Mouse (Mus musculus) heart, adult 2 months (tissue): ENCODE data around the gene Ntf5. TPM values are rescaled to one million over a fixed set of nuclear protein-coding genes. Genes with fewer than 3 reads are reported as not detected.

Experiments used
- DNase-seq, 2 experiments: peaks; one replicate each; pipeline ENCODE4 v3.0.0; 2021
- H3K27ac ChIP-seq: fragments of 200-600 bp; 2 replicates; pipeline ENCODE4 v1.8.1; 2022
- H3K27me3 ChIP-seq: fragments of 200-500 bp; 2 replicates; pipeline ENCODE4 v1.6.1; 2012; ENCODE audit warnings: mild to moderate bottlenecking, low read length, inconsistent platforms, mixed read lengths; ENCODE audit not compliant: control insufficient read depth, insufficient read depth
- H3K36me3 ChIP-seq: fragments of 200-500 bp; 2 replicates; pipeline ENCODE4 v1.6.1; 2012; ENCODE audit warnings: low read length, inconsistent platforms; ENCODE audit not compliant: control insufficient read depth, insufficient read depth
- H3K4me1 ChIP-seq: fragments of 200-500 bp; 2 replicates; pipeline ENCODE4 v1.6.1; 2011; ENCODE audit warnings: low read length; ENCODE audit not compliant: control insufficient read depth, insufficient read depth
- H3K4me3 ChIP-seq: fragments of 200-600 bp; 2 replicates; pipeline ENCODE4 v1.8.1; 2022
- H3K79me2 ChIP-seq: fragments of 200-500 bp; replicated peaks from 2 replicates; pipeline ENCODE4 v1.6.1; 2012; ENCODE audit warnings: mild to moderate bottlenecking, inconsistent platforms, low read length, moderate library complexity, mixed read lengths; ENCODE audit not compliant: control insufficient read depth, insufficient read depth
- H3K9ac ChIP-seq: fragments of 200-500 bp; 2 replicates; pipeline ENCODE4 v1.6.1; 2012; ENCODE audit warnings: low read depth, mild to moderate bottlenecking, control low read depth, inconsistent platforms, low read length, mixed read lengths
- CTCF ChIP-seq: fragments of 200-600 bp; IDR thresholded peaks from 2 replicates; pipeline ENCODE4 v1.8.1; 2022; ENCODE audit warnings: antibody characterized with exemption, mild to moderate bottlenecking, moderate library complexity
- EP300 ChIP-seq: fragments of 200-500 bp; IDR thresholded peaks from 2 replicates; pipeline ENCODE4 v1.6.1; 2011; ENCODE audit warnings: low read depth, low read length, control low read depth; ENCODE audit not compliant: insufficient read depth
- POLR2A ChIP-seq: fragments of 200-500 bp; IDR thresholded peaks from 2 replicates; pipeline ENCODE4 v1.6.1; 2011; ENCODE audit warnings: mild to moderate bottlenecking, low read depth, low read length, control low read depth; ENCODE audit not compliant: insufficient read depth
- WGBS: fragments of 180-500 bp; shearing (Covaris S2); methylation state at CpG from one replicate; pipeline ENCODE4 v1.1.7; 2018; 5-methylcytosine and 5-hydroxymethylcytosine counted together
- intact Hi-C: fragments of 180-260 bp; cut with DNase I; formaldehyde crosslinking; loops from one replicate; pipeline ENCODE4 v1.15.1; 2025
- polyA plus RNA-seq: library from polyadenylated mRNA; depleted of rRNA; stranded (reverse); fragments of >200 nt; gene quantifications from 2 replicates; pipeline ENCODE4 v1.2.3, GENCODE M21; 2012
- total RNA-seq, 2 experiments: library from RNA; stranded (reverse); gene quantifications; 2 replicates each; pipeline ENCODE4 v1.2.3; 2021

Gene Ntf5
- total and polyA plus RNA-seq, 3 experiments, result 0.11 to 0.50 (median 0.43) TPM

GRCm38 (mm10) chr7:45396787-45397186 is 16.7 kb upstream of the Ntf5 start:
- Histone ChIP-seq H3K4me1 (peaks cover 7% of the 10 kb centered on the region), H3K79me2 (peaks cover 8% of the 10 kb centered on the region), H3K36me3 (peaks cover 14% of the 10 kb centered on the region), H3K27ac (no peak overlapping the region), H3K4me3 (no peak overlapping the region), H3K27me3 (no peaks in the 10 kb centered on the region), H3K9ac (no peak overlapping the region)
- TF ChIP-seq EP300, result no peak
- TF ChIP-seq POLR2A, result no peak
- no peak for TF ChIP-seq CTCF
- 78% methylated on average over 2 of the region's 2 CpGs for WGBS
- intact Hi-C loops, result loop anchor here (5.0 kb wide), 1 partner anchor 94 kb away; no protein-coding TSS in a partner anchor
- DNase-seq, result no peak

GRCm38 (mm10) chr7:45401521-45402085 is 11.9 kb upstream of the Ntf5 start:
- Histone ChIP-seq H3K79me2 (no peaks in the 10 kb centered on the region), H3K27me3 (no peaks in the 10 kb centered on the region), H3K36me3 (no peaks in the 10 kb centered on the region), H3K9ac (no peak overlapping the region), H3K27ac (no peak overlapping the region), H3K4me3 (no peak overlapping the region), H3K4me1 (0 out of 2 replicates have a peak, but pooled peaks cover 3% of the 10 kb centered on the region)
- DNase-seq, result no peak
- no peak for TF ChIP-seq POLR2A
- no peak for TF ChIP-seq EP300
- no peak for TF ChIP-seq CTCF
- WGBS, result 51% methylated on average over 10 of the region's 10 CpGs
- intact Hi-C loops, result no loop called here

- Histone ChIP-seq H3K79me2 (no peaks in the 10 kb centered on the region), H3K27me3 (no peaks in the 10 kb centered on the region), H3K4me1 (0 out of 2 replicates have a peak, but pooled peaks cover 3% of the 10 kb centered on the region), H3K27ac (no peak overlapping the region), H3K4me3 (no peak overlapping the region), H3K9ac (no peak overlapping the region), H3K36me3 (no peaks in the 10 kb centered on the region)
- 42% methylated on average over 6 of the region's 6 CpGs for WGBS
- DNase-seq, result peak; percentile 45 to 56
- intact Hi-C loops, result no loop called here
- peak; percentile 73 for TF ChIP-seq CTCF
- TF ChIP-seq POLR2A, result no peak
Measured at GRCm38 (mm10) chr7:45403532-45404261, 9.8 kb upstream of the Ntf5 start.

- TF ChIP-seq CTCF (no peak; the same call in none of the 2 replicates), EP300 (no peak), POLR2A (no peak)
- Histone ChIP-seq H3K27me3 (no peaks in the 10 kb centered on the region), H3K36me3 (no peaks in the 10 kb centered on the region), H3K9ac (peak within 1 kb of the TSS; percentile 73), H3K4me3 (peak within 1 kb of the TSS; percentile 45), H3K79me2 (no peaks in the 10 kb centered on the region), H3K27ac (peak within 1 kb of the TSS; percentile 42), H3K4me1 (0 out of 2 replicates have a peak, but pooled peaks cover 3% of the 10 kb centered on the region)
- WGBS, result 10% methylated on average over 28 of the region's 28 CpGs
- peak; percentile 78 to 87 for DNase-seq
- intact Hi-C loops, result loop anchor here (2.0 kb wide), 1 partner anchor 27 kb away; no protein-coding TSS in a partner anchor
Measured at GRCm38 (mm10) chr7:45405091-45406075, 8.1 kb upstream of the Ntf5 start, which contains the start of gene Kcna7. Gene Kcna7 (plus strand): TSS chr7:45405653.

GRCm38 (mm10) chr7:45406157-45407156 is 7.0 kb upstream of the Ntf5 start:
- intact Hi-C loops, result loop anchor here (2.0 kb wide), 1 partner anchor 26 kb away; no protein-coding TSS in a partner anchor
- 0 out of 2 replicates have a peak, but pooled peaks cover 3% of the 10 kb centered on the region for H3K4me1 ChIP-seq
- peak overlapping the region; percentile 28; the same call in 1 of the 2 replicates for H3K27ac ChIP-seq
- H3K79me2 ChIP-seq, result no peaks in the 10 kb centered on the region
- peak overlapping the region; percentile 73 for H3K9ac ChIP-seq
- no peaks in the 10 kb centered on the region for H3K27me3 ChIP-seq
- peak; percentile 67 to 73 for DNase-seq
- peak; percentile 8; the same call in 1 of the 2 replicates for TF ChIP-seq POLR2A
- no peak for TF ChIP-seq EP300
- peak; percentile 67 for TF ChIP-seq CTCF
- WGBS, result under 1% methylated on average over 114 of the region's 114 CpGs
- H3K36me3 ChIP-seq, result no peaks in the 10 kb centered on the region
- H3K4me3 ChIP-seq, result peak overlapping the region; percentile 23
